Mouse (Mus musculus): ENCODE measurements around the gene Adrb1. TPM values are rescaled to one million over a fixed set of nuclear protein-coding genes. Genes with fewer than 3 reads are reported as not detected.

Adrb1 gene
- polyA plus RNA-seq, 1 experiment from 2014 or later: 1.1 TPM

- no peaks in the 10 kb centered on the region for H3K4me1 ChIP-seq (replicated peaks)
- WGBS: 74% methylated on average over 2 of the region's 2 CpGs
- no peak overlapping the region for H3K9ac ChIP-seq
- no peak overlapping the region for H3K4me2 ChIP-seq
- H3K4me3 ChIP-seq: no peak overlapping the region
- H3K27me3 ChIP-seq: no peaks in the 10 kb centered on the region
- H3K9me3 ChIP-seq: no peaks in the 10 kb centered on the region
- no peak overlapping the region for H3K27ac ChIP-seq (replicated peaks)
- no peak for ATAC-seq (ENCODE audit: low FRiP score, low read depth)
- H3K36me3 ChIP-seq: no peaks in the 10 kb centered on the region
These were observed 13.2 kb upstream of the Adrb1 start for GRCm38 (mm10) chr19:56708794-56709193.

GRCm38 (mm10) chr19:56710131-56710905, 11.7 kb upstream of the Adrb1 start:
- H3K27ac ChIP-seq (replicated peaks): no peak overlapping the region

GRCm38 (mm10) chr19:56713613-56714012, 8.4 kb upstream of the Adrb1 start:
- Histone ChIP-seq H3K27ac (replicated peaks) (no peak overlapping the region), H3K4me1 (replicated peaks) (no peaks in the 10 kb centered on the region), H3K27me3 (no peaks in the 10 kb centered on the region), H3K9me3 (no peaks in the 10 kb centered on the region), H3K9ac (no peak overlapping the region), H3K4me2 (no peak overlapping the region), H3K36me3 (no peaks in the 10 kb centered on the region), H3K4me3 (no peak overlapping the region)
- 80% methylated on average over 5 of the region's 5 CpGs for WGBS
- no peak for ATAC-seq (ENCODE audit: low FRiP score, low read depth)

More at GRCm38 (mm10) chr19:56710131-56710905, 11.7 kb upstream of the Adrb1 start:
- Histone ChIP-seq H3K4me3 (no peak overlapping the region), H3K36me3 (no peaks in the 10 kb centered on the region), H3K27me3 (no peaks in the 10 kb centered on the region), H3K9me3 (no peaks in the 10 kb centered on the region), H3K4me1 (replicated peaks) (no peaks in the 10 kb centered on the region), H3K9ac (no peak overlapping the region), H3K4me2 (no peak overlapping the region)
- WGBS: 89% methylated on average over 17 of the region's 17 CpGs
- ATAC-seq (ENCODE audit: low FRiP score, low read depth): no peak

DNA sequence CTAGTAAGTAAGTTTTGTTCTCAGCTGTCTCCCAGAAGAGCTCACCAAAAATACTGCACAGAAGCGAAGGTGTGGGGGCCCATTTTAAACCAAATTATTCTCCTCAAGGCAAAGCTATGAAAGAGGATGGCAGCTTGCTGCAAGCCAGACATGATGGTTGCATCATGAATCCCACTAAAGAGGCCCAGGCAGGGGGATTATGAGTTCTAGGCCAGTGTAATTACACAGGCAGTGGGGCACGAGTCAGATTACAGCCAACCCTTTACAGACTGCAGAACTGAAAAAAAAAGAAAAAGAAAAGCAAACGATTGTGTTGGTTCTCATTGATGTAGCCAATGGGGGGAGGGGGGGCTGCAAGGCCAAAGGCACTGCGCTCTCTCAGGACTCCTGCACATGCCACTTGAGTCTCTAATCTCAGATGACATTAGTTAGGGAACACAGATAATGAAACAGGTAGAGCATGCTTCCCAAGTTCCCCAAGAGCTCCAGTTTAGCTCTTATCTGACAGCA, 7.3 kb upstream of the Adrb1 start:
- Histone ChIP-seq H3K4me1 (replicated peaks) (no peaks in the 10 kb centered on the region), H3K4me2 (no peak overlapping the region), H3K9ac (no peak overlapping the region), H3K36me3 (no peaks in the 10 kb centered on the region), H3K27me3 (peaks cover 9% of the 10 kb centered on the region), H3K4me3 (no peak overlapping the region), H3K9me3 (no peaks in the 10 kb centered on the region), H3K27ac (replicated peaks) (no peak overlapping the region)
- WGBS: 56% methylated on average over 4 of the region's 4 CpGs
- ATAC-seq (ENCODE audit: low FRiP score, low read depth): no peak

DNA sequence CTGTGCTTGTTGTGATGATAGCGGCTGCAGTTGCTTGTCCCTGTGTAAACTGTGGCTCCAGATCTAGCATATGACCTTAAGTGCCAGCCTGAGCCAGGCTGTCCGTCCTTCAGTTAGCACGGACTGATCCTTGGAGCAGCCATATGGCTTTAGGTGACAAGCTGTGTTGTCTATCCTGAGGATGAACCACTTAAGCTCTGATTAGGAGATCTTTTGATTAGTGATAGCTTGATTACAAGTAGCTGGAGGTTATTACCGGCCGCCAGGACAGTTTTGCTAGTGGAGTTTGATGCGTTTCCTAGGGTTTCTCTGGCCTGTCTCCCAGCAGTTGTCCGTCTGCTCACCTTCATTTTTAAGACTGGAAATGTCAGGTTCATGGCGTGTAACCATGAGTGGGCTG, 4.0 kb upstream of the Adrb1 start:
- no peak overlapping the region for H3K27ac ChIP-seq (replicated peaks)
- H3K4me3 ChIP-seq: no peak overlapping the region
- H3K27me3 ChIP-seq: peaks cover 26% of the 10 kb centered on the region
- H3K36me3 ChIP-seq: no peaks in the 10 kb centered on the region
- no peak overlapping the region for H3K9ac ChIP-seq
- no peaks in the 10 kb centered on the region for H3K9me3 ChIP-seq
- peaks cover 20% of the 10 kb centered on the region for H3K4me1 ChIP-seq (replicated peaks)
- H3K4me2 ChIP-seq: no peak overlapping the region
- no peak for ATAC-seq (ENCODE audit: low FRiP score, low read depth)
- WGBS: 72% methylated on average over 8 of the region's 8 CpGs

DNA sequence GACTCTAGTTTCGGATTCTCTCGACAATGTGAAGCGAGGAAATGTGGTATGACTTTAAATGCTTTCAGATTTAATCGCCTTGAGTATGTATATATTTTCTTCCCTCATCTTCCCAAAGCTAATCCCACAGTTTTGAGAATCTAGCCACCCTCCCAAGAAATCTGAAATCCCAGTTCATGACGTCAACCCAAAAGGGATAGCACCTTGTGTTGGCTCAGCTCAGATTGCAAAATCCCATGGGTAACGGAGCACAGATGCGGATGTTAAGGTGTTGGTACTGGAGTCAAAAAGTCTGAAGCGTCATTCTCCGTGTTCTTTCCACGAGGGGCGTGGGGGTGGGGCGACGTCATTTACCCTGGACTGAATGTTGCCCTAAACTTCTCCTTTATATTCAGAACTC, 1.1 kb upstream of the Adrb1 start:
- H3K4me1 ChIP-seq (replicated peaks): peaks cover 32% of the 10 kb centered on the region
- H3K36me3 ChIP-seq: no peaks in the 10 kb centered on the region
- no peak overlapping the region for H3K9ac ChIP-seq
- H3K9me3 ChIP-seq: no peaks in the 10 kb centered on the region
- H3K27me3 ChIP-seq: peaks cover 48% of the 10 kb centered on the region
- peak overlapping the region; percentile 59 for H3K4me3 ChIP-seq
- H3K4me2 ChIP-seq: peak overlapping the region; percentile 83
- no peak overlapping the region for H3K27ac ChIP-seq (replicated peaks)
- no peak for ATAC-seq (ENCODE audit: low FRiP score, low read depth)
- WGBS: 33% methylated on average over 13 of the region's 13 CpGs

DNA sequence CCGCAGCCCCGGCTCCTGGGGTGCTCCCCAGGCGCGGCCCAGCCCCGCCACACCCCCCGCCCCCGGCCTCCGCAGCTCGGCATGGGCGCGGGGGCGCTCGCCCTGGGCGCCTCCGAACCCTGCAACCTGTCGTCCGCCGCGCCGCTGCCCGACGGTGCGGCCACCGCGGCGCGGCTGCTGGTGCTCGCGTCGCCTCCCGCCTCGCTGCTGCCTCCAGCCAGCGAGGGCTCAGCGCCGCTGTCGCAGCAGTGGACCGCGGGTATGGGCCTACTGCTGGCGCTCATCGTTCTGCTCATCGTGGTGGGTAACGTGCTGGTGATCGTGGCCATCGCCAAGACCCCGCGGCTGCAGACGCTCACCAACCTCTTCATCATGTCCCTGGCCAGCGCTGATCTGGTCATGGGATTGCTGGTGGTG, 300 bp downstream of the Adrb1 start:
- ATAC-seq (ENCODE audit: low FRiP score, low read depth): peak; percentile 46
- peaks cover 36% of the 10 kb centered on the region for H3K4me1 ChIP-seq (replicated peaks)
- H3K4me3 ChIP-seq: peak overlapping the region; percentile 59
- H3K9ac ChIP-seq: peak overlapping the region; percentile 55
- peak overlapping the region; percentile 35; the same call in 1 of the 2 replicates for H3K27ac ChIP-seq (replicated peaks)
- no peaks in the 10 kb centered on the region for H3K36me3 ChIP-seq
- H3K4me2 ChIP-seq: peak overlapping the region; percentile 83
- under 1% methylated on average over 37 of the region's 48 CpGs for WGBS
- no peaks in the 10 kb centered on the region for H3K9me3 ChIP-seq
- peaks cover 56% of the 10 kb centered on the region for H3K27me3 ChIP-seq

DNA sequence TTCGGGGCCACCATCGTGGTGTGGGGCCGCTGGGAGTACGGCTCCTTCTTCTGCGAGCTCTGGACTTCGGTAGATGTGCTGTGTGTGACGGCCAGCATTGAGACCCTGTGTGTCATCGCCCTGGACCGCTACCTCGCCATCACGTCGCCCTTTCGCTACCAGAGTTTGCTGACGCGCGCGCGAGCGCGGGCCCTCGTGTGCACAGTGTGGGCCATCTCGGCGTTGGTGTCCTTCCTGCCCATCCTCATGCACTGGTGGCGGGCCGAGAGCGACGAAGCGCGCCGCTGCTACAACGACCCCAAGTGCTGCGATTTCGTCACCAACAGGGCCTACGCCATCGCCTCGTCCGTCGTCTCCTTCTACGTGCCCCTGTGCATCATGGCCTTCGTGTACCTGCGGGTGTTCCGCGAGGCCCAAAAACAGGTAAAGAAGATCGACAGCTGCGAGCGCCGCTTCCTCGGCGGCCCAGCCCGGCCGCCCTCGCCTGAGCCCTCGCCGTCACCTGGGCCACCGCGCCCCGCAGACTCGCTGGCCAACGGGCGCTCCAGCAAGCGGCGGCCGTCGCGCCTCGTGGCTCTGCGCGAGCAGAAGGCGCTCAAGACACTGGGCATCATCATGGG, 822 bp downstream of the Adrb1 start:
- Histone ChIP-seq H3K27ac (replicated peaks) (no peak overlapping the region), H3K36me3 (no peaks in the 10 kb centered on the region), H3K4me1 (replicated peaks) (peaks cover 40% of the 10 kb centered on the region), H3K27me3 (peaks cover 56% of the 10 kb centered on the region), H3K4me3 (peak overlapping the region; percentile 59), H3K9me3 (no peaks in the 10 kb centered on the region), H3K4me2 (peak overlapping the region; percentile 83), H3K9ac (peak overlapping the region; percentile 55)
- peak; percentile 39; the same call in 1 of the 2 replicates for ATAC-seq (ENCODE audit: low FRiP score, low read depth)
- under 1% methylated on average over 69 of the region's 69 CpGs for WGBS

- Histone ChIP-seq H3K36me3 (no peaks in the 10 kb centered on the region), H3K4me2 (peak overlapping the region; percentile 83), H3K9ac (peak overlapping the region; percentile 55), H3K4me3 (peak overlapping the region; percentile 59), H3K4me1 (replicated peaks) (peaks cover 40% of the 10 kb centered on the region), H3K9me3 (no peaks in the 10 kb centered on the region), H3K27ac (replicated peaks) (no peak overlapping the region), H3K27me3 (peaks cover 56% of the 10 kb centered on the region)
- ATAC-seq (ENCODE audit: low FRiP score, low read depth): 0 out of 2 replicates have a peak, but pooled peaks have one; percentile 2
- WGBS: under 1% methylated on average over 69 of the region's 71 CpGs
These were observed 1.5 kb downstream of the Adrb1 start for GRCm38 (mm10) chr19:56723331-56724125.

GRCm38 (mm10) chr19:56724126-56724597, 2.2 kb downstream of the Adrb1 start:
- 7% methylated on average over 13 of the region's 13 CpGs for WGBS
- ATAC-seq (ENCODE audit: low FRiP score, low read depth): no peak
- Histone ChIP-seq H3K4me3 (peak overlapping the region; percentile 59), H3K27ac (replicated peaks) (no peak overlapping the region), H3K9me3 (no peaks in the 10 kb centered on the region), H3K9ac (no peak overlapping the region), H3K4me1 (replicated peaks) (peaks cover 44% of the 10 kb centered on the region), H3K27me3 (peaks cover 53% of the 10 kb centered on the region), H3K36me3 (no peaks in the 10 kb centered on the region), H3K4me2 (peak overlapping the region; percentile 83)

- Histone ChIP-seq H3K27me3 (peaks cover 37% of the 10 kb centered on the region), H3K9ac (no peak overlapping the region), H3K36me3 (no peaks in the 10 kb centered on the region), H3K4me1 (replicated peaks) (peaks cover 30% of the 10 kb centered on the region), H3K4me2 (peak overlapping the region; percentile 13; the same call in 1 of the 2 replicates), H3K4me3 (no peak overlapping the region), H3K27ac (replicated peaks) (no peak overlapping the region), H3K9me3 (no peaks in the 10 kb centered on the region)
- ATAC-seq (ENCODE audit: low FRiP score, low read depth): peak; percentile 27; the same call in 1 of the 2 replicates
- 57% methylated on average over 14 of the region's 14 CpGs for WGBS
These were observed 5.3 kb downstream of the Adrb1 start for GRCm38 (mm10) chr19:56727170-56727877.

Data from hindbrain, embryonic 15.5 days (tissue).